Mouse (Mus musculus) liver, embryonic 14.5 days (tissue): ENCODE results near the gene Inpp4a.

Source experiments
- CTCF ChIP-seq: IDR thresholded peaks from 2 replicates; pipeline ENCODE4 v1.5.1; 2016; ENCODE audit warnings: antibody characterized with exemption, low read depth, control low read depth
- EP300 ChIP-seq: IDR thresholded peaks from 2 replicates; pipeline ENCODE4 v1.6.1; 2016; ENCODE audit warnings: antibody characterized with exemption, low read depth

- TF ChIP-seq CTCF (no peak), EP300 (no peak)
These were observed 18.1 kb downstream of the Inpp4a start for GRCm38 (mm10) chr1:37317644-37318285.
